Mouse (Mus musculus) heart, postnatal 0 days (tissue): ENCODE measurements around the gene Atxn1. TPM values are rescaled to one million over a fixed set of nuclear protein-coding genes. Genes with fewer than 3 reads are reported as not detected.

ENCODE experiments used
- ATAC-seq: fragments of 200-750 bp; cut with Nextera tagmentation; 2 replicates; pipeline ENCODE4 v1.8.0; 2017; ENCODE audit warnings: low read depth, moderate number of reproducible peaks, moderate library complexity; ENCODE audit not compliant: insufficient read depth
- DNase-seq: peaks from one replicate; pipeline ENCODE4 v3.0.0-alpha.2; 2016; ENCODE audit warnings: low spot score
- H3K27ac ChIP-seq: fragments of 300-500 bp; sonication (generic); 2 replicates; pipeline ENCODE4 v1.5.1; 2014; ENCODE audit warnings: low read depth, mild to moderate bottlenecking
- H3K27me3 ChIP-seq: fragments of 300-500 bp; sonication (generic); 2 replicates; pipeline ENCODE4 v1.6.1; 2014; ENCODE audit warnings: low read length, mixed read lengths; ENCODE audit not compliant: control insufficient read depth, insufficient read depth
- H3K36me3 ChIP-seq: fragments of 300-500 bp; sonication (generic); replicated peaks from 2 replicates; pipeline ENCODE4 v1.6.1; 2014; ENCODE audit warnings: low read length, mixed read lengths; ENCODE audit not compliant: control insufficient read depth, insufficient read depth
- H3K4me1 ChIP-seq: fragments of 300-500 bp; sonication (generic); 2 replicates; pipeline ENCODE4 v1.6.1; 2014; ENCODE audit warnings: antibody characterized with exemption; ENCODE audit not compliant: control insufficient read depth, insufficient read depth
- H3K4me2 ChIP-seq: fragments of 300-500 bp; sonication (generic); 2 replicates; pipeline ENCODE4 v1.6.1; 2014; ENCODE audit warnings: low read depth, mild to moderate bottlenecking, low read length, moderate library complexity
- H3K4me3 ChIP-seq: fragments of 300-500 bp; sonication (generic); 2 replicates; pipeline ENCODE4 v1.5.1; 2014; ENCODE audit warnings: low read depth, low read length
- H3K9ac ChIP-seq: fragments of 300-500 bp; sonication (generic); replicated peaks from 2 replicates; pipeline ENCODE4 v1.6.1; 2014; ENCODE audit warnings: low read depth, low read length, mixed read lengths
- H3K9me3 ChIP-seq: fragments of 300-500 bp; sonication (generic); replicated peaks from 2 replicates; pipeline ENCODE4 v1.6.1; 2016; ENCODE audit warnings: low read length; ENCODE audit not compliant: control insufficient read depth
- CTCF ChIP-seq: IDR thresholded peaks from 2 replicates; pipeline ENCODE4 v1.5.1; 2016; ENCODE audit warnings: antibody characterized with exemption, control low read depth, low read depth
- EP300 ChIP-seq: IDR thresholded peaks from 2 replicates; pipeline ENCODE4 v1.6.1; 2016; ENCODE audit warnings: antibody characterized with exemption, low read depth
- WGBS: fragments of 180-500 bp; shearing (Covaris S2); extraction: QIAGEN DNeasy Blood & Tissue Kit; methylation state at CpG from one replicate; pipeline ENCODE4 v1.1.7; 2014; 5-methylcytosine and 5-hydroxymethylcytosine counted together
- polyA plus RNA-seq: library from polyadenylated mRNA; unstranded; fragments of >200 nt; fragmentation: Nextera tagmentation; extraction: Ambion mirVana; gene quantifications from 2 replicates; pipeline ENCODE4 v1.2.1, GENCODE M21; 2015
- total RNA-seq: library from RNA; depleted of rRNA; stranded (reverse); fragments of >200 nt; gene quantifications from 2 replicates; pipeline ENCODE4 v1.2.3, GENCODE M21; 2014; ENCODE audit warnings: low replicate concordance

The Atxn1 gene
- total and polyA plus RNA-seq, 2 experiments from 2014 or later = 10.3 to 15.0 TPM

DNA sequence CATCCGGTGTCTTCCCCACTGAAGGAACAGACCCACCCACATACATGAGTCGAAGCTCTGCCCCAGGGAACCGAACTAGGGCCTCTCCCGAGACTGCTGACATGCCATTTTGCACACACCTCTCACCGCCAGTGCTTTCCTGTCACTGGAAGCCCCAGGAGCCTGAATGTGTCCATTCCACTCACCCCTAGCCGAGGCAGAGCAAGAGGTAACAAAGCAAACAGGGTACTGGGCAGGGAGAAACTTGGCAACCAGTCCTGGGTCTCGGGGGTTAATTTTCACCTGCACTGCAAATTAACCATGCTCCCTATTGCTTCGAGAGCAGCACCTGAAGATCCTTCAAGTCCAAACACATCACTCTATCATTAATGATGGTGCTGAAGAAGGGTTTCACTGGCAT lies 64.0 kb downstream of the Atxn1 start:
- no peak for TF ChIP-seq EP300
- no peak for TF ChIP-seq CTCF
- DNase-seq (no peak), ATAC-seq (no peak)
- Histone ChIP-seq H3K36me3 (no peaks in the 10 kb centered on the region), H3K9ac (no peak overlapping the region), H3K27ac (no peak overlapping the region), H3K4me3 (no peak overlapping the region), H3K27me3 (no peaks in the 10 kb centered on the region), H3K4me1 (peaks cover 11% of the 10 kb centered on the region), H3K9me3 (no peaks in the 10 kb centered on the region), H3K4me2 (no peak overlapping the region)
- WGBS = 69% methylated on average over 8 of the region's 8 CpGs

- no peak overlapping the region for H3K27ac ChIP-seq
- H3K9ac ChIP-seq = no peak overlapping the region
- no peak overlapping the region for H3K4me3 ChIP-seq
- DNase-seq = no peak
- H3K27me3 ChIP-seq = no peaks in the 10 kb centered on the region
- no peak for TF ChIP-seq EP300
- no peak for TF ChIP-seq CTCF
- WGBS = 57% methylated on average over 2 of the region's 2 CpGs
- no peaks in the 10 kb centered on the region for H3K36me3 ChIP-seq
- H3K4me1 ChIP-seq = no peaks in the 10 kb centered on the region
- H3K4me2 ChIP-seq = no peak overlapping the region
- H3K9me3 ChIP-seq = no peaks in the 10 kb centered on the region
- no peak for ATAC-seq
Observed at GRCm38 (mm10) chr13:45897571-45897970, 67.2 kb downstream of the Atxn1 start.

GRCm38 (mm10) chr13:45894760-45895159 lies 70.0 kb downstream of the Atxn1 start:
- H3K4me1 ChIP-seq = no peaks in the 10 kb centered on the region
- WGBS = 86% methylated on average over 10 of the region's 10 CpGs
- H3K36me3 ChIP-seq = no peaks in the 10 kb centered on the region
- no peak overlapping the region for H3K9ac ChIP-seq
- H3K4me3 ChIP-seq = no peak overlapping the region
- H3K27ac ChIP-seq = no peak overlapping the region
- DNase-seq (no peak), ATAC-seq (no peak)
- H3K4me2 ChIP-seq = no peak overlapping the region
- no peaks in the 10 kb centered on the region for H3K9me3 ChIP-seq
- TF ChIP-seq CTCF (no peak), EP300 (no peak)
- no peaks in the 10 kb centered on the region for H3K27me3 ChIP-seq

- Histone ChIP-seq H3K9me3 (no peaks in the 10 kb centered on the region), H3K4me1 (no peaks in the 10 kb centered on the region), H3K4me2 (no peak overlapping the region), H3K36me3 (no peaks in the 10 kb centered on the region), H3K27ac (no peak overlapping the region), H3K9ac (no peak overlapping the region), H3K4me3 (no peak overlapping the region), H3K27me3 (no peaks in the 10 kb centered on the region)
- no peak for ATAC-seq
- 78% methylated on average over 6 of the region's 6 CpGs for WGBS
- DNase-seq = no peak
- TF ChIP-seq EP300 (no peak), CTCF (no peak)
Observed at GRCm38 (mm10) chr13:45894234-45894633, 70.6 kb downstream of the Atxn1 start.

- TF ChIP-seq EP300 (no peak), CTCF (no peak)
- WGBS = 88% methylated on average over 2 of the region's 2 CpGs
- no peaks in the 10 kb centered on the region for H3K9me3 ChIP-seq
- no peaks in the 10 kb centered on the region for H3K4me1 ChIP-seq
- H3K4me3 ChIP-seq = no peak overlapping the region
- H3K4me2 ChIP-seq = no peak overlapping the region
- no peak for DNase-seq
- ATAC-seq = no peak
- H3K27ac ChIP-seq = no peak overlapping the region
- no peak overlapping the region for H3K9ac ChIP-seq
- no peaks in the 10 kb centered on the region for H3K27me3 ChIP-seq
- no peaks in the 10 kb centered on the region for H3K36me3 ChIP-seq
Observed at GRCm38 (mm10) chr13:45891073-45891472, 73.7 kb downstream of the Atxn1 start.

DNA sequence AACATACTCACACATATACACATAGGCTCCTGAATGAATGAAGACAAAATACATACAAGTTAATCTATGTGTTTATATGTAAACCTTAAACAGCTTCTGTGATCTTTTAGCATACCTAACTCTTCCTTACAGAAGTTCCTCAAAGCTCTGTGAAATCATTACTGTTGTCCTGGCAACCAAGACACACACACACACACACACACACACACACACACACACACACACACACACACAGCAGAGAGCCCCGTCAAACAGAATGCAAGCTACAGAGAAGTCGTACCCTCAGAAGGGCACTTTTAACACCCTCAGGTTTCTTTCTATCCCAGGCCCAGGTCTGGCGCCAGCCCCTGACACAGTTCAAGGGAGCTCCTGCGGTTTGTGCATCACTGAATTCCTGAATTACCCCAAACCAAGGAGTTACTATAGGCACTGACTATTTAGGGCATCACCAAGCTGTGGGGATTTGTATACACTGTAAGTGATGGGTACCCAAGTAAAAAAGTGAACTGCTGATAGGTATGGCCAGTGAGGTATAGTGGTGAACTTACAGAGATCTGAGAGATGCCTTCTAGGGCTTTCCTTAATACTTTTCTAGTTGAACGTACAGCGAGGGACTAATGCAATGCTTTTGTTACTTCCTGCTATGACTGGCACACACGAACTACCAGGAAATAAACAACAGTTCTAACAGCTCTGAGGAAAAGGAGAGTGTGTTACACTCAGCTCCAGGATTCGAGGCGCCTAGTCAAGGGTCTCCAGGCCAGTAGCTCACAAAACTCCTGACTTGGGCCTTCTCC lies 75.7 kb downstream of the Atxn1 start:
- Histone ChIP-seq H3K27ac (no peak overlapping the region), H3K9me3 (no peaks in the 10 kb centered on the region), H3K4me1 (no peaks in the 10 kb centered on the region; the same call in 1 of the 2 replicates), H3K9ac (no peak overlapping the region), H3K4me3 (no peak overlapping the region), H3K27me3 (no peaks in the 10 kb centered on the region), H3K36me3 (no peaks in the 10 kb centered on the region), H3K4me2 (no peak overlapping the region)
- TF ChIP-seq CTCF = no peak
- TF ChIP-seq EP300 = no peak
- DNase-seq = no peak
- 70% methylated on average over 9 of the region's 9 CpGs for WGBS
- ATAC-seq = no peak
